Mouse (Mus musculus) left cerebral cortex, postnatal 25 days (tissue): ENCODE measurements around the gene Adarb2. TPM values are rescaled to one million over a fixed set of nuclear protein-coding genes. Genes with fewer than 3 reads are reported as not detected.

Source experiments
- DNase-seq, 2 experiments: peaks; one replicate each; pipeline ENCODE4 v3.0.0; 2022; ENCODE audit warnings: low spot score in 2 of 2, mixed read lengths in 1 of 2
- intact Hi-C: fragments of 180-260 bp; cut with DNase I; formaldehyde crosslinking; loops from one replicate; pipeline ENCODE4 v1.15.1; 2025
- total RNA-seq, 2 experiments: library from RNA; stranded (reverse); gene quantifications; 2 replicates each; pipeline ENCODE4 v1.2.3; 2021

Gene Adarb2
- total RNA-seq, 2 experiments from 2014 or later, result 25.5 to 29.1 TPM

GRCm38 (mm10) chr13:8745596-8745995 lies 542.9 kb downstream of the Adarb2 start:
- no peak for DNase-seq
- intact Hi-C loops, result no loop called here

DNA sequence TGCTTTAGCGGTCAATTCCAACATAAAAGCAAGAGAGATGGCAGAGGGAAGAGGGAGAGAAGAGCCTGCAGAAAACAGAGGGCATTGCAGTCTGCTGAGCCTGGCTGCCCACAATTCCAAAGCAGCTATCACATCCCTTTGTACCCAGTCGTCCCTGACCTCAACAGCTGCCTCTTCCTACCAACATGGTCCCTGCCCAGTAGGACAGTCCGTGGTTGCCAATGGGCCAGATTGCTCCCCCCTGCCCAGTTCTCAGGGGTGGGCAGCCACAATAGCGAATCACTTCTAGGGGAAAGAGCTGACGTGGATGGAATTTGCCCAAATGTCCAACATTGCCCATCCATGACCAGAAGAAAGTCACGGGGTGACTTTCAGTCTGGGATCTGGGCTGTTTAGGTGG lies 546.8 kb downstream of the Adarb2 start:
- no peak for DNase-seq
- intact Hi-C loops, result no loop called here

DNA sequence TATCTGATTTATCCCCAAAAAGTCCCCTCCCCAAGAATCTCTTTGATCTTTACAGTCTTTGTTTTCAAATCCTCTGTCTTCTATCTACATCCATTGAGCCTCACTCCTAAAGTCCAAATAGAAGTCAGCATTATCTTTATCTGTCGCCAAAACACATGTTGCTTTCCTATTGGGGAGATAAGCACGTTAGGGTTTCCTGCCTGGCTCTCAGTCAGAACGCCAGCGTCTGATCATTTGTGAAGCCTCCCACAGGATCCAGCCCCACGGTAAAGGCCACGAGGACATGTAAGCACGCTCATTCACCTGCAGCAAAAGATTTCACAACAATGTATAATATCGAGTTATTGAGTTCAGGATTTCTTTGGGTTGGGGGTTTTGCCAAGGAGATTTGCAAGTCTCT lies 558.3 kb downstream of the Adarb2 start:
- DNase-seq, result no peak
- intact Hi-C loops, result no loop called here

GRCm38 (mm10) chr13:8769654-8770227 lies 567.1 kb downstream of the Adarb2 start:
- DNase-seq, result no peak
- intact Hi-C loops, result no loop called here

GRCm38 (mm10) chr13:8770616-8771015 lies 568.0 kb downstream of the Adarb2 start:
- intact Hi-C loops, result no loop called here

DNA sequence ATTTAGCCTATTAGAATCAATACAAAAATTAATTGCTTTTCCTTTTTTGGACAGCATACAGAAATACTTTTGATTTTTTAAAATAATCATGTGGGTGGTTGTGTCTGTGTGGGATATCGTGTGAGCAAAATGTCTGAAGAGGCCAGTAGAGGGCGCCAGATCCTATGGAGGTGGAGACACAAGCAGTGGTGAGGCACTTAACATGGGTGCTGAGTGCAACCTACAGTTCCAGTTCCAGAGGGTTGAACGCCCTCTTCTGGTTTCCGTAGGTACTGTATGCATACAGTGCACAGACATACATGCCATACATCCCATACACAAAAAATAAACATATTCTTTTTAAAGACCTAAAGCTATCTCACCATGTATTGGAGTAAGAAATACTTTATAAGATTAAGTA lies 577.8 kb downstream of the Adarb2 start:
- DNase-seq, result peak; percentile 18 to 39
- intact Hi-C loops, result no loop called here

More at GRCm38 (mm10) chr13:8770616-8771015, 568.0 kb downstream of the Adarb2 start:
- DNase-seq, result no peak

DNA sequence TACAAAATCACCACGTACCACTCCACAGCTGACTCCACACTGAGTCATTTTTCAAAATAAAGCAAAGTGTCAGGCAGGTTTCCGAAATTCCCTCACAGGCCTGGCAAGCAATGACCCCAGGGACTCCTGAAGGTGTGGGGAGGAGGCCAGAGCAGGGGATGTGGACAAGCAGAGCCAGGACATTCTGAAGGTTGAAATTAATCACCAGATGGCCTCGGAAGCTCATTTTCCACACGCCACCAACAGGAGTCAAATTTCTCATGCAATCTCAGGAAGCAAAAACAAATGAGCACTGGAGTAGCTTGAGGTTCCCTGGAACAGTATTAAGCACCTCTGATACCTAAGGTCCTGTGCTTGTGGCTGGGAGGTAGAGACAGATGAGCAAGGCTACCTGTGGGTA lies 580.0 kb downstream of the Adarb2 start:
- intact Hi-C loops, result no loop called here

DNA sequence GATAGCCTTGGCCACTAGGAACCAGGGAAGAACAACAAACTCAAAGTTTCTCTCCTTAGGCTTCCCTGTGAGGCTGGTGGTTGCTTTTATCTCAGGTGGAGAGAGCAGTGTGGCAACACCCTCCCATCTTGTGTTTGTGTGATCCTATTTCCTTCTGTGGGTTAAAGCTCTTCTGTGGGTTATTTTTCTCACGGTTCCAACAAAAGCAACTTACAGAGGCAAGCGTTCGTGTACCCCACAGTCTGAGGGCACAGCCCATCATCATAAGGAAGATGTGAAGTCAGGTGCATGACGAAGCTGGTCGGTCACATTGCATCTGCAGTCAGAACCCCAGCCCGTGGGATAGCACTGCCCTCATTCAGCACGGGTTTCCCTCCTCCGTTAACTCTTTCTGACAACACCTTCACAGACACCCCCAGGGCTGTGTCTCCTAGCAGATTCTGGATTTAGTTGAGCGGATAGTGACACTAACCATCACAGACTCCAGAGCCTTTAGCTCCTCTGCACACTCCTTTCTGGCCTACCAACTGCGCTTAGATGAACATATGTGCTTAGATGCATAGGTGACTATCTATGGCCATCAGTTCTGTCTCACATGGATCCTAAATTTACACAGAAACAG lies 581.1 kb downstream of the Adarb2 start:
- intact Hi-C loops, result no loop called here
- DNase-seq, result no peak

More for the DNA sequence above, 580.0 kb downstream of the Adarb2 start:
- no peak for DNase-seq

DNA sequence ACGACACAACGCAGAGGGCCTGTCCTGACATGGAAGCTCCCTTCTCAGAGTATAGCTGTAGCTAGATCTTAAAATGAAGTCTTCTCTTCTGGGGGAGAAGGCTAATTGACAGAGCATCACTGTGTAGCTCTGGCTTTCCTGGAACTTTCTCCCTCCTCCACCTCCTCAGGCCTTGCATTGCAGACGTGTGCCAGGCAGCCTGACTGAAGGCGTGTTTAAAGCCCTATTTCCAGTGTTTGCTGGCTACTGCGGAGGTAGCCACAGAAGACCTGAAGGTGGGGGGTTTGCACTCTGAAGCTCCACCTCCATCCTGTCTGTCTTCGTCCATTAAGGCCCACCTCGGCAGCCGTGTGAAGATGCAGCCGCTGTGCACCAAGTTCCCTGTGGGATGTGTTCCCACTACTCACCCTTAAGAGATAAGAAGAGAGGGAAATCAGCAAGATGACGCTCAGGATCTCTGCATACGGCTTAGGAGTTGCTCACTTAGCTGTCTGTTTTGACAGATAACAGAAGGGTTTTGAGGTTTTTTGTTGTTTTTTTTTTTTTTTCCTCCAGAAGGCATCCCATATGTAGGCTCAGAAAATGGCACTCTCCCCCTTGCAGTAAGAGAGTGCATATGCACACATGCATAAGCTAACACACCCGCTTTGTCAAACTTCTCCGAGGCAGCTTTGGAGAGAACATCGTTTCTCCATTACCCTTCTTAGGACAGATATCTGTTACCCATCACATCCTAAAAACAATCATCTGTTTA lies 581.8 kb downstream of the Adarb2 start:
- peak in 1 of 2 experiments; percentile 17 for DNase-seq
- intact Hi-C loops, result no loop called here

- intact Hi-C loops, result no loop called here
- peak; percentile 75 to 76 for DNase-seq
Observed at GRCm38 (mm10) chr13:8785185-8785584, 582.5 kb downstream of the Adarb2 start.

DNA sequence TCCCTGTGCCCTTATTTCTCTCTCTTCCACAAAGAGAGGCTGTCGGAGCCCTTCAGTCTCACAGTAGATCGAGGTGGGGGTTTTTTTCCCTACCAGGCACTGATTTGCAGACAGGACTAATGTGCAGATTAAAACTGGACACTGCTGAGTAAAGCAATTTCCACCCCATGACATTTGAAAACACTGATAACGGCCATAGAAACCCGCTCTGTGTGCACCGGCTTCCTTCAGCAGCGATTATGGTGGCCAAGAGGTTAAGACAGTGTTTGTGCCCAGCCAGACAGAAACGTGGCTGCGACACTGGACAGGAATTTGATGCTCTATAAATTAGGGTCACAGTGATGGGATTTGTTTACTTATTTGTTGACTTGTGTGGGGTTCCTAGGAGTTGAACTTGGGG lies 590.6 kb downstream of the Adarb2 start:
- DNase-seq, result no peak
- intact Hi-C loops, result no loop called here

DNA sequence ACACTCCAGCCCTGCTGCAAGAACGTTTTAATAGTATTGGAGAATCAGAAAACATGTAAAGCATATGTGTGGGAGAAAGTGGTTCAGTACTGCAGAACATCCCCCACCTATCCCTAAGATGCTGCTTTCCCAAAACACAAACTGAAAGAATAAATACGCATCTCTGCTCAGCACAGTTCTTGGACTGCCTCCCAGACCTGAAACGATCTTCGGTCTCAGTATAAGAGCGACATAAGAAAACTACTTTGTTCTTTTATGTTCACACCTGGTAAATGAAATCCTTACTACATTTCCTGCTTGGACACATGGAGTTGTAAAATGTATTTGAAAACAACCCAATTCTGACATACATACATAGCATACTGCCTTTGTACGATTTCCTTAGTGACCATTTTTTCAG lies 597.9 kb downstream of the Adarb2 start:
- intact Hi-C loops, result no loop called here

GRCm38 (mm10) chr13:8805931-8806330 lies 603.3 kb downstream of the Adarb2 start:
- intact Hi-C loops, result no loop called here
- DNase-seq, result no peak

More for the DNA sequence above, 597.9 kb downstream of the Adarb2 start:
- peak in 1 of 2 experiments; percentile 25 for DNase-seq
